Mouse (Mus musculus) spleen, adult 2 months (tissue): ENCODE results near the gene Tead4.

Source experiments
- CTCF ChIP-seq: fragments of 200-500 bp; IDR thresholded peaks from 2 replicates; pipeline ENCODE4 v1.5.1; 2011; ENCODE audit warnings: mild to moderate bottlenecking, inconsistent platforms; ENCODE audit not compliant: insufficient read depth, insufficient read length, insufficient replicate concordance; ENCODE audit errors: extremely low read depth
- POLR2A ChIP-seq: fragments of 200-500 bp; IDR thresholded peaks from 2 replicates; pipeline ENCODE4 v1.6.1; 2011; ENCODE audit warnings: low read depth, low read length, inconsistent platforms

- peak; percentile 6; the same call in 1 of the 2 replicates for TF ChIP-seq CTCF
- no peak for TF ChIP-seq POLR2A
Observed at GRCm38 (mm10) chr6:128200847-128201640, 99.6 kb downstream of the Tead4 start.
